Mouse (Mus musculus): ENCODE data around the gene Noa1.

GRCm38 (mm10) chr5:77260141-77260540 is 49.7 kb downstream of the Noa1 start:
- TF ChIP-seq POLR2A (IDR thresholded peaks at IDR 0.05; ENCODE audit: extremely low read depth, insufficient read depth, low read length) = no peak
- TF ChIP-seq CTCF (IDR thresholded peaks at IDR 0.05; ENCODE audit: extremely low read depth, insufficient read depth, low read length) = no peak
